Mouse (Mus musculus) ES-E14 (cell line): ENCODE results near the gene Prss28.

Experiments used
- CHD2 ChIP-seq: IDR thresholded peaks from 2 replicates; pipeline ENCODE4 v1.6.1; 2014; ENCODE audit warnings: mild to moderate bottlenecking, low read depth, low read length, inconsistent platforms
- HCFC1 ChIP-seq: IDR thresholded peaks from 2 replicates; pipeline ENCODE4 v1.6.1; 2012; ENCODE audit warnings: low read length, inconsistent platforms, borderline replicate concordance; ENCODE audit not compliant: insufficient read depth
- MAFK ChIP-seq: IDR thresholded peaks from 2 replicates; pipeline ENCODE4 v1.6.1; 2014; ENCODE audit warnings: mild to moderate bottlenecking, low read depth, low read length, inconsistent platforms; ENCODE audit not compliant: insufficient read depth
- ZC3H11A ChIP-seq: IDR thresholded peaks from 2 replicates; pipeline ENCODE4 v1.6.1; 2012; ENCODE audit warnings: low read depth, mild to moderate bottlenecking, inconsistent platforms, low read length, borderline replicate concordance
- ZNF384 ChIP-seq: IDR thresholded peaks from 2 replicates; pipeline ENCODE4 v1.6.1; 2012; ENCODE audit warnings: low read depth, low read length, inconsistent platforms

DNA sequence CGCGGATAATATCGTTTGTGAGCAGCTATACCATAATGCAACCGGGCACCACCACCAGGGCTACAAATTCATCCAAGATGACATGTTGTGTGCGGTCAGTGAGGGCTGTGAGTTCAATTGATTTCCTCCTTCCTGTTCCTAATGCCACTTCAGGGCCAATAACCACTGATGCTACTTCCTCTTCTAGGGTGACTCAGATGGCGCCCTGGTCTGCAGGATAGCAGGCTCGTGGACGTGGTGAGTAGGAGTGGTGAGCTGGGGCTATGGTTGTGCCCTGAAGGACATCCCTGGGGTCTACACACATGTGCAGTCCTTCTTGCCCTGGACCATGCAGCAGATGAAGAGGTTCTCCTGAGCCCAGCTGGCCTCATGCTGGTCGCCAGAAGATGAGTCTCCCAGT, 23.9 kb downstream of the Prss28 start:
- TF ChIP-seq MAFK (no peak), ZC3H11A (no peak), HCFC1 (no peak), CHD2 (no peak), ZNF384 (no peak)
